Mouse (Mus musculus) brain, embryonic 14.5 days (tissue): ENCODE results near the gene Olfr32. TPM values are rescaled to one million over a fixed set of nuclear protein-coding genes. Genes with fewer than 3 reads are reported as not detected.
"Not testable (repeated sequence)": the region's sequence is repeated elsewhere in the genome, so short reads cannot be mapped to it uniquely, and the experiment has no call there.

Experiments used
- DNase-seq: peaks from one replicate; pipeline ENCODE4 v3.0.0-alpha.2; 2011; ENCODE audit warnings: low read depth
- CTCF ChIP-seq: fragments of 200-500 bp; IDR thresholded peaks from 2 replicates; pipeline ENCODE4 v1.5.1; 2012; ENCODE audit warnings: inconsistent platforms, mild to moderate bottlenecking, moderate library complexity, borderline replicate concordance; ENCODE audit not compliant: insufficient read depth, insufficient read length; ENCODE audit errors: extremely low read depth
- POLR2A ChIP-seq: fragments of 200-500 bp; IDR thresholded peaks from 2 replicates; pipeline ENCODE4 v1.6.1; 2012; ENCODE audit warnings: mild to moderate bottlenecking, inconsistent platforms, borderline replicate concordance; ENCODE audit not compliant: poor library complexity, insufficient read depth, insufficient read length, severe bottlenecking; ENCODE audit errors: extremely low read depth
- polyA plus RNA-seq: library from polyadenylated mRNA; depleted of rRNA; stranded (reverse); fragments of >200 nt; gene quantifications from 2 replicates; pipeline ENCODE4 v1.2.3, GENCODE M21; 2012; rRNA removed

The Olfr32 gene
- polyA plus RNA-seq, result not detected in 2 replicates

GRCm38 (mm10) chr2:90142196-90142595 lies at the start of gene Olfr32:
Gene Olfr32 (minus strand): TSS chr2:90142296.
- no peak for TF ChIP-seq POLR2A
- TF ChIP-seq CTCF, result no peak
- DNase-seq, result no peak

GRCm38 (mm10) chr2:90187082-90187481 lies 45.0 kb upstream of the Olfr32 start:
- not testable (repeated sequence) for DNase-seq

- DNase-seq, result not testable (repeated sequence)
Observed at GRCm38 (mm10) chr2:90186082-90186481, 44.0 kb upstream of the Olfr32 start.

GRCm38 (mm10) chr2:90153916-90154315 lies 11.8 kb upstream of the Olfr32 start:
- TF ChIP-seq POLR2A (no peak), CTCF (no peak)
- no peak for DNase-seq

GRCm38 (mm10) chr2:90152991-90153390 lies 10.9 kb upstream of the Olfr32 start, which contains the start of gene Olfr1270:
Gene Olfr1270 (minus strand): TSS chr2:90153091.
- no peak for DNase-seq
- no peak for TF ChIP-seq CTCF
- no peak for TF ChIP-seq POLR2A

GRCm38 (mm10) chr2:90121312-90121711 lies 20.8 kb downstream of the Olfr32 start, which contains the start of gene Olfr1269:
Gene Olfr1269 (minus strand): TSS chr2:90121412.
- TF ChIP-seq CTCF, result no peak
- TF ChIP-seq POLR2A, result no peak
- DNase-seq, result no peak

Other genes starting within 250 kb of the Olfr32 start
- gene Olfr1258, start 215.0 kb downstream of the Olfr32 start, polyA plus RNA-seq, result not detected in 2 replicates
- not detected in 2 replicates for gene Olfr1259, start 193.6 kb downstream of the Olfr32 start, polyA plus RNA-seq
- not detected in 2 replicates for gene Olfr1260, start 168.0 kb downstream of the Olfr32 start, polyA plus RNA-seq
- gene Olfr1261, start 151.1 kb downstream of the Olfr32 start, polyA plus RNA-seq, result not detected in 2 replicates
- not detected in 2 replicates for gene Olfr1262, start 142.2 kb downstream of the Olfr32 start, polyA plus RNA-seq
- gene Olfr1263, start 130.2 kb downstream of the Olfr32 start, polyA plus RNA-seq, result not detected in 2 replicates
- not detected in 2 replicates for gene Olfr1264, start 116.7 kb downstream of the Olfr32 start, polyA plus RNA-seq
- gene Olfr1265, start 107.0 kb downstream of the Olfr32 start, polyA plus RNA-seq, result not detected in 2 replicates
- gene Olfr140, start 78.7 kb downstream of the Olfr32 start, polyA plus RNA-seq, result not detected in 2 replicates
- gene Olfr1269, start 20.9 kb downstream of the Olfr32 start, polyA plus RNA-seq, result not detected in 2 replicates
- not detected in 2 replicates for gene Olfr1270, start 10.8 kb upstream of the Olfr32 start, polyA plus RNA-seq
- not detected in 2 replicates for gene Olfr1506, start 82.2 kb upstream of the Olfr32 start, polyA plus RNA-seq
- not detected in 2 replicates for gene Olfr142, start 115.3 kb upstream of the Olfr32 start, polyA plus RNA-seq
- gene Olfr1271, start 128.7 kb upstream of the Olfr32 start, polyA plus RNA-seq, result not detected in 2 replicates
- gene Olfr1272, start 150.5 kb upstream of the Olfr32 start, polyA plus RNA-seq, result not detected in 2 replicates
- 0.03 TPM in 1 of 2 replicates, not detected in the other for gene Gm13769, start 179.9 kb upstream of the Olfr32 start, polyA plus RNA-seq